Mouse (Mus musculus): ENCODE measurements at regions not wholly inside any gene's neighbourhood (a gene's known extent, or its start where the extent isn't known, plus 50 kb on each side); places are given as distances from the start of the nearest gene placed in this dataset.

DNA sequence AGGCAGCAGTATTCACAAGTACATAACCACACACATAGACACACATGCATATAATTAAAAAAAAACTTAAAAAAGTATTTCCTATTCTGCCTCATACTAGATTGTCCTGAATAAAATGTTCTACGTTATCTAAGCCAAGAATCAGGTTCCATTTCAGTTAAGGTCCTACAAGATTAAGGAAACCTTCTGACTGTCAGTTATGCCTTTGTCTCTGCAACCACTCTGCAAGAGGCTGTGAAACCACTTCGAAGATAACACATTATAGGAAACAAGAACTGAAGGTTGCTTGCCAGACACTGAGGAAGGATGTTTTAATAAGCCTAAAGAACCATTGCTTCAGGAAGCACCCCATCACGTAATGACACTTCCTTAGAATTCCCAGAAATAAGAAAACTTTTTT is 385.9 kb downstream of the Gm16223 start:
- TF ChIP-seq POLR2A (IDR thresholded peaks at IDR 0.05; ENCODE audit: borderline replicate concordance, extremely low read depth, insufficient read depth, insufficient read length, poor library complexity, severe bottlenecking): no peak
- TF ChIP-seq CTCF (IDR thresholded peaks at IDR 0.05; ENCODE audit: borderline replicate concordance, extremely low read depth, insufficient read depth, insufficient read length): no peak

Measured in brain, embryonic 14.5 days (tissue).